Mouse (Mus musculus): ENCODE data around the gene Nup107. TPM values are rescaled to one million over a fixed set of nuclear protein-coding genes. Genes with fewer than 3 reads are reported as not detected.

The Nup107 gene
- total and polyA plus RNA-seq, 3 experiments, result 47.7 to 97.0 (median 82.0) TPM

GRCm38 (mm10) chr10:117726888-117727385 is 65.6 kb downstream of the Nup107 start:
- H3K27ac ChIP-seq (ENCODE audit: insufficient read depth, low read depth), result no peak overlapping the region
- DNase-seq (ENCODE audit: extremely low read depth), result no peak
- H3K79me2 ChIP-seq (replicated peaks; ENCODE audit: control insufficient read depth, extremely low read depth, insufficient read depth, poor library complexity, severe bottlenecking), result no peaks in the 10 kb centered on the region
- in situ Hi-C loops (cut with MboI; ENCODE audit: low pct_ligation_motif_present, low pct_unique_long_range_greater_than_20kb, low sequenced_read_pairs) (no loop called here), dilution Hi-C loops (cut with MboI; ENCODE audit: extremely low pct_ligation_motif_present, extremely low pct_unique_long_range_greater_than_20kb, low sequenced_read_pairs) (no loop called here)
- H3K36me3 ChIP-seq (replicated peaks in 1 of 2; ENCODE audit: control insufficient read depth in 1 of 2, insufficient read depth in 1 of 2, low read length in 1 of 2), result no peaks in the 10 kb centered on the region
- H3K9ac ChIP-seq (ENCODE audit: insufficient read depth, low read depth), result no peak overlapping the region
- TF ChIP-seq CTCF (conservative IDR thresholded peaks at IDR 0.05 in 1 of 2, IDR thresholded peaks at IDR 0.05 in 1 of 2; ENCODE audit: low read depth in 2 of 2, low read length in 2 of 2) (peak in 1 of 2 experiments; percentile 0; a peak in 1 of 4 replicates), MXI1 (IDR thresholded peaks at IDR 0.05; ENCODE audit: low read depth, low read length) (no peak), ELF1 (IDR thresholded peaks at IDR 0.05; ENCODE audit: low read depth, low read length) (no peak), USF2 (conservative IDR thresholded peaks at IDR 0.05; ENCODE audit: low read depth, low read length) (no peak), EP300 (IDR thresholded peaks at IDR 0.05; ENCODE audit: low read length) (no peak)
- peaks cover 0 to 14% of the 10 kb centered on the region in 2 experiments; a peak in 3 of 4 replicates for H3K4me1 ChIP-seq (ENCODE audit: control insufficient read depth in 1 of 2, insufficient read depth in 2 of 2)
- no peaks in the 10 kb centered on the region for H3K27me3 ChIP-seq (replicated peaks)
- H3K9me3 ChIP-seq (replicated peaks; ENCODE audit: low read length), result no peaks in the 10 kb centered on the region
- no peak overlapping the region for H3K4me2 ChIP-seq (ENCODE audit: insufficient read depth, low read depth, poor library complexity, severe bottlenecking)
- H3K4me3 ChIP-seq (replicated peaks in 1 of 3; ENCODE audit: low read depth in 2 of 3, low read length in 2 of 3, poor library complexity in 1 of 3), result no peak overlapping the region

GRCm38 (mm10) chr10:117726350-117726749 is 66.2 kb downstream of the Nup107 start:
- no peaks in the 10 kb centered on the region for H3K9me3 ChIP-seq (replicated peaks; ENCODE audit: low read length)
- H3K4me3 ChIP-seq (replicated peaks in 1 of 3; ENCODE audit: low read depth in 2 of 3, low read length in 2 of 3, poor library complexity in 1 of 3), result no peak overlapping the region
- dilution Hi-C loops (cut with MboI; ENCODE audit: extremely low pct_ligation_motif_present, extremely low pct_unique_long_range_greater_than_20kb, low sequenced_read_pairs), result no loop called here
- H3K27me3 ChIP-seq (replicated peaks), result no peaks in the 10 kb centered on the region
- H3K4me2 ChIP-seq (ENCODE audit: insufficient read depth, low read depth, poor library complexity, severe bottlenecking), result no peak overlapping the region
- no peaks in the 10 kb centered on the region for H3K79me2 ChIP-seq (replicated peaks; ENCODE audit: control insufficient read depth, extremely low read depth, insufficient read depth, poor library complexity, severe bottlenecking)
- peaks cover 0 to 13% of the 10 kb centered on the region in 2 experiments; a peak in 3 of 4 replicates for H3K4me1 ChIP-seq (ENCODE audit: control insufficient read depth in 1 of 2, insufficient read depth in 2 of 2)
- no peak for DNase-seq (ENCODE audit: extremely low read depth)
- no peaks in the 10 kb centered on the region for H3K36me3 ChIP-seq (replicated peaks in 1 of 2; ENCODE audit: control insufficient read depth in 1 of 2, insufficient read depth in 1 of 2, low read length in 1 of 2)
- no peak overlapping the region for H3K9ac ChIP-seq (ENCODE audit: insufficient read depth, low read depth)
- H3K27ac ChIP-seq (ENCODE audit: insufficient read depth, low read depth), result no peak overlapping the region
- in situ Hi-C loops (cut with MboI; ENCODE audit: low pct_ligation_motif_present, low pct_unique_long_range_greater_than_20kb, low sequenced_read_pairs), result no loop called here
- no peak for TF ChIP-seq EP300 (IDR thresholded peaks at IDR 0.05; ENCODE audit: low read length)
- TF ChIP-seq E2F4 (IDR thresholded peaks at IDR 0.05; ENCODE audit: insufficient replicate concordance, low read depth, low read length), result no peak
- TF ChIP-seq NRF1 (IDR thresholded peaks at IDR 0.05; ENCODE audit: low read depth, low read length), result no peak
- TF ChIP-seq ZMIZ1 (IDR thresholded peaks at IDR 0.05; ENCODE audit: low read depth, low read length), result no peak
- TF ChIP-seq KAT2A (IDR thresholded peaks at IDR 0.05; ENCODE audit: insufficient replicate concordance, low read length), result no peak
- TF ChIP-seq MYC (IDR thresholded peaks at IDR 0.05; ENCODE audit: low read depth, low read length), result no peak
- no peak for TF ChIP-seq CHD1 (IDR thresholded peaks at IDR 0.05; ENCODE audit: low read depth, low read length)
- TF ChIP-seq MAX (IDR thresholded peaks at IDR 0.05; ENCODE audit: low read length), result no peak
- TF ChIP-seq RCOR1 (conservative IDR thresholded peaks at IDR 0.05; ENCODE audit: low read depth, low read length), result no peak
- no peak for TF ChIP-seq JUND (conservative IDR thresholded peaks at IDR 0.05; ENCODE audit: low read depth, low read length)
- TF ChIP-seq ETS1 (conservative IDR thresholded peaks at IDR 0.05; ENCODE audit: low read depth, low read length), result no peak
- no peak for TF ChIP-seq UBTF (IDR thresholded peaks at IDR 0.05; ENCODE audit: low read depth, low read length)
- no peak for TF ChIP-seq BHLHE40 (IDR thresholded peaks at IDR 0.05; ENCODE audit: low read depth, low read length)

All from CH12.LX (cell line).